Mouse (Mus musculus): ENCODE measurements around the gene Sult6b2. TPM values are rescaled to one million over a fixed set of nuclear protein-coding genes. Genes with fewer than 3 reads are reported as not detected.

Gene Sult6b2
- total RNA-seq, 2 experiments from 2014 or later = 0.22 to 0.27 TPM

DNA sequence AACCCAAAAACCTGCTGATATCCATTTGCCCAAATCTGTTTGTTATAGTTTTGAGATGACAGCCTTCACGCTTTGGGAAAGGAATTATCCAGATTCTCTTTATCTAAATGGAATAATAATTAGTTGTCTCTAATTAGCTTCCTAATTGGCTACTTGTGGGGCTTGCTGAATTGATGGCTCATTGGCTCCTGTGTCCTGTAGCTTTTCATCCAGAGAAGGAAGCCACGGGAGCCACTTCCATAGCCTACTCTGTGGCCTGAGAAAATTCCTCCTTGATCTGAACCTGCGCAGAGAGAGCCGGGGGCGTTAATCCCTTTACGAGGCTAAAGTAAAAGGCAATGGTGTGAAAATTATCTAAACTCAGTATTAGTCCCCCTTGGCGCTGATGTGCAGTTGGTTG, 23.0 kb downstream of the Sult6b2 start:
- DNase-seq (ENCODE audit: low spot score in 2 of 2) = no peak
- intact Hi-C loops (cut with DNase I) = loop anchor here (2.0 kb wide), 1 partner anchor 34 kb away; no protein-coding TSS in a partner anchor

DNA sequence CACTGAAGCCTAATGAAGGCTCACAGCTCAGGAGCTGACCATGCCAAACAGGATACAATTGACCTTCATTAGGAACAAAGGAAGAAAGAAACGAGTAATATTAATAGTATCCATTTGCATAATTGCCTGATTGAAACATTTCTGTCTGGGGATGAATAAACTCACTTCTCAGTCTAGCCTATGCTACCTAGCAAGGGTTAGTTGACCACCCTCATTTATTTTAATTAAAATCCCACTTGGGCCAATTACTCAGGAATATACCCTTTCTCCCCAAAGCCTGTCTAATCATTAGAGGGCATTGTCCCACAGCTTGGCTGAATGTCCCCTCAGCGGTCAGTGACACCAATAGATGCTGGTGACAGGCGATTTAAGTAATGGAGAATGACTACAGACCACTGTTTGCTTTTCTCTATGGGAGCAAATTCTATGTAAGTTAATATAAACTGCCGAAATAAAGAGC, 23.7 kb downstream of the Sult6b2 start:
- intact Hi-C loops (cut with DNase I) = loop anchor here (2.0 kb wide), 1 partner anchor 34 kb away; no protein-coding TSS in a partner anchor
- no peak for DNase-seq (ENCODE audit: low spot score in 2 of 2)

DNA sequence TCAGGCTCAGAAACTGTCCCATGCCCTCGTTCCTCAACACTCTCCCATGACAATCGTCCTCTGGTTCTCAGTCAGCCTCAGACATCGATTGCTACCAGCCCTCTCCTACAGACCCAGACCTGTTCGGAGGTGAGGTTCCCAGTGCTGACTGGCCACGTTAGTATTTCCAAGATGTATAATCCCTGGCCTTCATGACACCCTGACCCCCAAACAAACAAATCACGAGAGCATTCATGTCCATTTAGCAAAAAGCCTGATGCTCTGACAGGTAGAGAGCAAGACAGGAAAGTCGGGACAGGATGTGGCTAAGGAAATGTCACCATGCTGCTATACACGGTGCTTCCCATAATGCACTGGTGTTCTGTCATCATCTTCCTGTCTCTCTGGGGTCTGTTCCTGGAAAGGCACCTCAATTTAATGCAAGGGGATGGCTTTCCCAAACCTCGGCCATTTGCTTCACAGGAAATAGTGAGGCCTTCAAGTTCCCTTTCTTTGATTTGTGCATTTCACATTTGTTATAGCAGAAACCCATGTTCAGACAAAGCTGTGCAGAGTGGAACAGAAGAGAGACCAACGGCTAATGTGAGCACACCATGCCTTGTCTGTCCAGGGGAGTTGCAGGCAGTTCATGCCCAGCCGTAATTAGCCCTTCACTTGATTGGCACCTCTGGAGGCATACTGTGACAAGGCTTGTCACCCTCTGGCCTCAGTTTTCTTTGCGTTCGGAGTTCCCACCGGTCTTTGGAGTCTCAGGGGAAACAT, 24.3 kb downstream of the Sult6b2 start:
- no peak for DNase-seq (ENCODE audit: low spot score in 2 of 2)

DNA sequence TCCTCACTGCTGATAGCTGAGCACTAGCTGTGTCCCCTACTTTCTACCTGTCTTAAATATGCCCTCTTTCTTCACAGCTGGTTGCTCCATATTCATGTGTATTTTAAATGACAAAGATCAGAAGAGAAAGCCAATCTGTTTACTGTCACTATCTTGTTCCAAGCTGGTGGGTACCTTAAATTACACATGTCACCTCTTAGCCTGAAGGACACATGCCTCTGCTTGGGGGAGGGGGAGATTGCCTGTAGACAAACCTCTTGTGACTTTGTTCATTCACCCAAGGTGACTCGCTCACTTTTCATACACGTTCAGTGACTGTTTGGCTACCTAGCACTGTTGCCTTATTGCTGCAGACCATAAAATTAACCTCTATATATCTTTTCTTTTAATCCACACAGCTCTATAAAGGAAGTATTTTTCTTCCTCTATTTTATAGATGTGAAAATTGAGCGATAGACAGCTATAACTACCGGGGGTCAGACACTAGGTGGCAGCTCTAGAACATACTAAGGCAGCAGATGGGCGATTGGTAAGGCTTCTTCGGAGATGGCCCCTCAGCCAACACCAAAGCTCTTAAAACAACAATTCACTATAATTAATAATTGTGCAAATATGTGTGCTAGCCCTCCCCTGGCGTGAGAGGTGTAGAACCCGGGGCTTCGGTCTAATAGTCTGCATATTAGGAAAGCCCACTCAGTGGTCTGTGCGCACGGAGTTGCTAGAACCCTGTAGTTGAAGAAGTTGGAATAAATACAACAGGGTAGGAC, 25.1 kb downstream of the Sult6b2 start:
- intact Hi-C loops (cut with DNase I) = loop anchor here (1.0 to 5.0 kb wide), 2 partner anchors 185 to 243 kb away; partner anchors contain the start of gene St8sia1
- DNase-seq (ENCODE audit: low spot score in 2 of 2) = peak in 1 of 2 experiments; percentile 42

More for the DNA sequence above, 24.3 kb downstream of the Sult6b2 start:
- intact Hi-C loops (cut with DNase I) = loop anchor here (1.0 to 5.0 kb wide), 3 partner anchors 35 to 242 kb away; partner anchors contain the start of gene St8sia1

DNA sequence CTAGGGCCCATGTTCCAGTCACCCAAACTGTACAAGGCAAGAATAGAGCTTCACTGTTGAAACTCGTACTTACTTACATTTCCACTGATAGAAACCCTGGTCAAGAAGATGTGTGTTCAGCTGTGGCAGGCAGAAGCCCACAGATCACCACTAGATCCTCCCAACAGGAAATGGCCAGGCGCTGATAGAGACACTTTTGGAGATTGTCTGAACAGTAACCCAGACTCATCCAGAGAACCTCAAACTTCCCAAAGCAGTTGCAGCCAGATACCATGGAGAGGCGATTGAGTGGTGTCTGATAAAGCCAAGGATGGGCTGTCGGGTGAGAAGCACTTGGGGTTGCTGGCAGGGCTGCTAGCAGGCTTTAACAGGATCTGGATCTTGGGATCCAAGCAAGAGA, 27.4 kb downstream of the Sult6b2 start:
- intact Hi-C loops (cut with DNase I) = loop anchor here (5.0 kb wide), 1 partner anchor 245 kb away; no protein-coding TSS in a partner anchor
- no peak for DNase-seq (ENCODE audit: low spot score in 2 of 2)

DNA sequence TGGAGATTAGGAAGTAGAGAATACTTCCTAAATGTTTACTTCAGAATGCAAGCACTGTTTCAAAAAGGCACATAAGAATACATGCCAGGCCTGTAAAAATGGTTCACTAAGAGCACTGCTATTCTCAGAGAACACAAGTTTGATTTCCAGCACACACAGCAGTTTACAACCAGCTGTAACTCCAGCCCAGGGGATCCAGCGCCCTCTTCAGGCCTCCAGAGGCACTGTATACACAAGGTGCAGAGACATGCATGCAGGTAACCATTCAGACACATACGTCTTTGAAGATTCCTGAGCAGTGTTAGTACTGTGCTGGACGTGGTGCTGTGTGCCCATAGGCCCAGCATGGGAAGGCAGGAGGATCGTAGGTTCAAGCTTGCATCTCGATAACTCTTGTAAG, 30.7 kb downstream of the Sult6b2 start:
- intact Hi-C loops (cut with DNase I) = no loop called here
- DNase-seq (ENCODE audit: low spot score in 2 of 2) = no peak

DNA sequence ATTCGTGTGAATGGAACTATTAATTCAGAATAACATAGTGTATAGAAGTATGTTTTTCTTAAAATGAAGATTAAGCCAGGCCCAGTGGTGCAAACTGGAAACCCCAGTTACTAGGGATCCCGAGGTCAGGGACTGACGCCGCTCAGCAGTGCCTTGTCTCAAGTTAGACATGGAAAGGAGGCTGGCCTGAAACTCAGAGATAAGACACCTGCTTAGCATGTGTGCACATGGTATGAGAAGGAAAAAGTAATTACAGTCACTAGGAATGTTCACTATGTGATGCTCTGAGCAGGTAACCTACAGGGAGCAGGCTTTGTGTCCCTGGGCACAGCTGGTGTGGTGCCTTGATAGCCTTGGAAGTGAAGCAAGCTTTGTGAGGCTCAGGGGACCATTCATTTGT, 32.7 kb downstream of the Sult6b2 start:
- no peak for DNase-seq (ENCODE audit: low spot score in 2 of 2)
- intact Hi-C loops (cut with DNase I) = no loop called here

DNA sequence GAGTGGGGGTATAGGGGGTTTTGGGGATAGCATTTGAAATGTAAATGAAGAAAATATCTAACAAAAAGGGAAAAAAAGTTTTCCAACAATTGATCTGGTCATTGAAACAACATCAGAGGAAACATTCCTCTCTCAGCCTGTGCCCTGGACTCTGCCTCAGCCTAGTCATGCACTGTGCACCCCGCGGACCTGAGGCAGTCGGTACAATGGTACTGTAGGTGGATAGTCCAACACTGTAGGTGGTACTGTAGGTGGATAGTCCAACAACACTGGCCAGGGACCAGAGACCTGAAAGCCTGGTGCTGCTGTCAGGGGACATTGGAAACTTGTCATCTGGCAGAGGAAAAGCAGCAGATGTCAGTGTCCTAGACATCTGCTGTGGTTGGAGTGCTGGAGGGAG, 34.4 kb downstream of the Sult6b2 start:
- intact Hi-C loops (cut with DNase I) = no loop called here
- no peak for DNase-seq (ENCODE audit: low spot score in 2 of 2)

DNA sequence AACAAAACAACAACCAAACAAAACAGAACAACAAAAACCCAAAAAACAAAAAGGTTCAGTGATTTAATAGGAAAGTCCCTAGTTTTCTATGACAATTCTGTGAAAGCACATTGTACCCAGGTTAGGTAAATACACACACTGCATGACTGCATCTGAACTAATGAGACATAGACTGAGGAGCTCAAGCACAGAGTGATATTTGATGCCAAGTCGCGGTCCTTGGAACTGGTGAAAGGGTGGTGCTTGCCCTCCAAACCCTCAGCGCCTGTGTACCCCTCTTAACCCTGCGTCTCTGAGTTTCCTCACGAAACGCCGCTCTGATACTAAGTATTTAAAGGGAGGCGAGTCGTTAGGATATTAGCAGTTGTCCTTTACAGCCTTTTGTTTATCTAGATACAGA, 37.0 kb downstream of the Sult6b2 start:
- DNase-seq (ENCODE audit: low spot score in 2 of 2) = no peak
- intact Hi-C loops (cut with DNase I) = no loop called here

DNA sequence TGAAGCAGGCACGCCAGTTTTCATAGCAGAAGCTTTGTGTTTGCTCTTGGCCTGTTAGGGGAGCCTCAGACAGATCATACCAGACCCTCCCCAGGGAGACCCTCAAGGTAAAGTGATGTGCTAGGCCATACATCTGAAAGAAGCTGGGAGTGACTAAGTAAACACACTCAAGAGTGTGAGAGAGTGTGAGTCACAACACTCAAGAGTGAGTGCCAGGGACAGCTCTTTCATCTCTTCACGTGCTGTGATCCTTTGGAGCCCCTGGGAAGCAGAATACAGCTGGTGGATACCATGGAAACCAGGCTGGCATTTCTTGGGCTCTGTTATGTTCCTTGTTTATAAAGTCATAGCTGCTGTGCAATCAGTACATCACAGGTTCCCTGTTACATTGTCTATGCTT, 39.4 kb downstream of the Sult6b2 start:
- intact Hi-C loops (cut with DNase I) = no loop called here
- DNase-seq (ENCODE audit: low spot score in 2 of 2) = no peak

DNA sequence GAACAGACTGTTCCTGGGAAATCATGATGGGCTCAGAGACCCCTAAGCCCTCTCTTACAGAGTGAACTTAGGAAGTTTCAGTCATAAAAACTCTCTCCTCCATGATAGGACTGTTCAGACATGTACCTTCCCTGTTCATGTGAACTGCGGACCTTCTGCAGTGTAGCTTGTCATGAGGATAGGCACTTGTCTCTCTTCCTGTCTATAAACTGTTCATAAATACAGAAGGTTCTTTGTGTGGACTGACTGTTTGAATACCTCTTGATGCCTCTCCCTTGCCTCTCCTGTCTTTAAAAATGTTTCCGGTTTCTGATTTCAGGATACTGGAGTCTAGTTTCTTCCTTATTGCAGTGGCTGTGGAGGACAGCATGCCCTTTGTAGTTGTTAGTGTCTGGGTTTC, 44.7 kb downstream of the Sult6b2 start:
- intact Hi-C loops (cut with DNase I) = no loop called here
- DNase-seq (ENCODE audit: low spot score in 2 of 2) = no peak

DNA sequence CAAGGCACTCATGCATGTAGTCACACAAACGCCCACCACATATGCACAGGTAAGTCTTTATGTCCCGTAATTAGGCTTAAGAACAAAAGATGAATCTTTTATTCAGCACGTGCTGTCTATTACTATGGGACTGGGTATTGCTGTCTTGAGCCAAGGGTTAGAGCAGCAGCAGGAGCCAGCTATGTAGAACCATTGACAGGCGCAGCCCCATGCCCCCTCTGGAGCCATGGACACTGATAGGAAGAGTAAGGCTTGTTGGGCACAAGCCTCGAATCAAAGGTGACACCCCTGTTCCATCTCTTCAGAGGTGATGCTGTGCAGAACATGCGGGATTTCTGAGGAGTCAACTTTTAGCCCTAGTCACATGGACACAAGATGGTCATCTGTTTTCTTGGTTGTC, 45.7 kb downstream of the Sult6b2 start:
- no peak for DNase-seq (ENCODE audit: low spot score in 2 of 2)
- intact Hi-C loops (cut with DNase I) = no loop called here

DNA sequence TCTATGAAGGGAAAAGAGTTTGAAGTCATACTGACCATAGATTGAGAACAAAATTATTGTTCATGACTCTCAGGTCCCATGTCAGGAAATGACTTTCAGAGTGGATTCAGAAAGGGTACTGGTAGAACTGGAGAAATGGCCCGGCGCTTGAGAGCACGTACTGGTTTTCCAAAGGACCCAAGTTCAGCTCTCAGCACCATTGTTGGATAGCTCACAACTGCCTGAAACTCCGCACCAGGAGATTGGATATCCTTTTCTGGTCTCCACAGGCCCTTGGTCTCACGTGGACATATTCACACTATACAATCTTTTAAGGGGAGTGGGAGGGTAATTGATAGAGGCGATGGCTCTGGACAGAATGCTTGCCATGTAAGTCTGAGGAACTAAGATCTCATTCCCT, 46.3 kb downstream of the Sult6b2 start:
- intact Hi-C loops (cut with DNase I) = no loop called here
- no peak for DNase-seq (ENCODE audit: low spot score in 2 of 2)

DNA sequence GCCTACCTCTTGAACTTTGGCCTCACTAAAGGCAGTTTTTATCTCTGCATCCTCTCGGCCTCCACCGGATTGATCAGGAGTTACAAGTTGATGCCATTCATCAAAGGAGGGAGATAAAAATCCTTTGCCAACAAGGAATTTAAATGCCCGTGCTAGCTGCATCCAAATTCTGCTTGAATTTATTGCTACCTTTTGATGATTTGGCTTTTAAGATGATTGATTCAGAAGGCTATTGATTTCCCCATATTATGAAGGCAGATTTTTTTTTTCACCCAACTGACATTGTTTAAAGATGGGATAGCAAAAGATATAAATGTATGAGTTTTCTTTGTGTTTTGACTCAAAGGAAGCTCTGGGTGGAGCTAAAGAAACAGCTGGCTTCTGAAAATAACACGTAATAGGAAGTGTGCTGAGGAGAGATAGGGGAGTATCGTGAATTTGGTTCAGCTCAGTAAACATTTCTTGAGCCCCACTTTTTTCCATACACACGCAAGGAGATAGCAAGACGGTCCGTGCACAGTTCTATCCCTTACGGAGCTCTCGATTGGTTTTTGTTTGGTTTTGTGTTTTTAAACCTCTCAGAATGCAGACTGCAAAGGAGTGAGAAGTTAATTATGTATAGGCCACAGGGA, 46.9 kb downstream of the Sult6b2 start:
- intact Hi-C loops (cut with DNase I) = no loop called here
- DNase-seq (ENCODE audit: low spot score in 2 of 2) = no peak

DNA sequence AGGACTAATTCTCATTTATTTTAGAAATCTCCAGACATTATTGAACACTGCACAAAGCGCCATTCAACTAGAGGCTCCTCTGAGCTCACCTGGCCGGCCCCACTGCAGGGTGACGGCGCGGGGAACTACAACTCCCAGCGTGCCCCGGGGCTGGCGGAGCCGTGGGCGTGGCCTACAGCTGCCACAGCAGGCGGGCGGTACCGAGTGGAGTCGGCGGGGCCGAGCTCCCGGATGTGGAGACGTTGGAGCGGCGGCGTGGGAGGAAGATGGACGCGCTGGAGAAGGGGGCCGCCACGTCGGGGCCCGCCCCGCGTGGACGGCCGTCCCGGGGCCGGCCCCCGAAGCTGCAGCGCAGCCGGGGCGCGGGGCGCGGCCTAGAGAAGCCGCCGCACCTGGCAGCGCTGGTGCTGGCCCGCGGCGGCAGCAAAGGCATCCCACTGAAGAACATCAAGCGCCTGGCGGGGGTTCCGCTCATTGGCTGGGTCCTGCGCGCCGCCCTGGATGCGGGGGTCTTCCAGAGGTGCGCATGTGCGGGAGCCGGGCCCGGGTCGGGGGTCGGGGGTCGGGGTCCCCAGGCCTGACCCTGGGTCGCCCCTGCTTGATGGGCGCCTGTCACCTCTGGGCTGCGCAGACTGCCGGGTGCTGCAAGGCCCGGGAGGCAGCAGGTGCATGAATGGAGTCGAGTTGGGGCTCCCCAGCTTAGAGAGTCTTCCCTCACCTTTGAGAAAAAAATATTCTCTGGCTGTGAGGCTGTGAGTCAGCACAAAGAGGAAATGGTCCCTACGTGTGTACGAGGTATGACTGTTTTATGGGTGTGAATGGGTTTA, 47.6 kb downstream of the Sult6b2 start, which contains the start of gene Cmas:
Cmas (plus strand) TSS at position 180 of the 827 bp plus-strand sequence.
- intact Hi-C loops (cut with DNase I) = no loop called here

DNA sequence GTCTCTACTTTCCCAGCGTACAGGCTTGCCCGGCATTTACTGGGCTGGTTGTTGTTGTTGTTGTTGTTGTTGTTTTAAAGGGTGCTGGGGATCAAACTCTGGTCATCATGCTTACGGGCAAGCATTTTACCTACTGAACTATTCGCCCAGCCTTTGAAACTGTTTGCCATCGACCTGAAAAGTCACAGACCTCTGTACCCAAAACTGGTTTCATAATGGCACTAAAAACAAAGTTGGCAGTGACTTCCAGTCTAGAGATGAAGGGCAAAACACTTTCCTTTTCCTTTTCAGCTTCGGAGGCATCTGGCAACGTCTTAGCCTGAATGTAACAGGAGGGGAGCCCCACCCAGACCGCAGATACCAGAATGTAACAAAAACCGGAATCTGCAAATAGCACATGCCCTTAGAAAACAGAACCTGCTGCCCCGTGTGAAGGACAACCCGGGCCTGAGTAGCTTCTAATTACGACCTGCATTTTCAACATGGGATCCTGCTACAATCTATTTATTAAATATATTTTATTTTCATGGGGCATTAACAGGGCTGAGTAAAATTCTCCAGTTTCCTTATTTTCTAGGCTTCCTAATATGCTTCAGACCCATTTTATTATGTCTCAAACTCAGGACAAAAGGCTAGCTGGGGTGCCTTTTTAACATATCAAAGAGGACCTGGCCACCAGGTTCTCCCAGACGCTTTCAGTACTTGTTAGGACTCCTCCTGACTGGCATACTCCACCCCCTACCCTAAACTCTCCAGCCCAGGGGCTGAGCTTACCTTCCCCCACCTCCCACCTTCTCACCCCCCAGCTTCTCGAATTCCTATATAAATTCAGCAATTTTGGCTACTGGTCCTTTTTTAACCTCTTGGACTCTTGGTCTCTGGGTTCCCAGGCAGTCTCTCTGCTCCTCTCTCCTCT, 51.7 kb downstream of the Sult6b2 start:
- no peak for DNase-seq (ENCODE audit: low spot score in 2 of 2)
- intact Hi-C loops (cut with DNase I) = no loop called here

More for the DNA sequence above, 47.6 kb downstream of the Sult6b2 start, which contains the start of gene Cmas:
- peak; percentile 91 for DNase-seq (ENCODE audit: low spot score in 2 of 2)

DNA sequence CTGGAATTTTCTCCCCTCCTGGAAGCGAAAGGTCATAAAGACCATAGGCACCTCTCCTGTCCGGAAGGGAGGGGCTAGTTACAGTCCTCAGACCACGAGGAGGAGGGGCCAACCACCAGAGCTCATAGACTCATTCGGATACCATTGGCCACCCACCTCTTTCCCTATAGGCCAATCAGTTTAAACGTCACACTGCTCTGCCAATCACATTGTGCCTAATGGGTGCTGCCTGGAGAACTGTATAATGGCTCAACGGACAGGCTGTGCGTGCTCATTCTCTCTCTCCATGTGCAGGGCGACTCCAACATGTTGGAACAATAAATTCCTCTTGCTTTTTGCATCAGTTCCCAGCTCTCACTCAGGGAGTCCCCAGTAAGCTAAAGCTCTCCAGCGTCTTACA, 52.9 kb downstream of the Sult6b2 start:
- no peak for DNase-seq (ENCODE audit: low spot score in 2 of 2)
- intact Hi-C loops (cut with DNase I) = no loop called here

DNA sequence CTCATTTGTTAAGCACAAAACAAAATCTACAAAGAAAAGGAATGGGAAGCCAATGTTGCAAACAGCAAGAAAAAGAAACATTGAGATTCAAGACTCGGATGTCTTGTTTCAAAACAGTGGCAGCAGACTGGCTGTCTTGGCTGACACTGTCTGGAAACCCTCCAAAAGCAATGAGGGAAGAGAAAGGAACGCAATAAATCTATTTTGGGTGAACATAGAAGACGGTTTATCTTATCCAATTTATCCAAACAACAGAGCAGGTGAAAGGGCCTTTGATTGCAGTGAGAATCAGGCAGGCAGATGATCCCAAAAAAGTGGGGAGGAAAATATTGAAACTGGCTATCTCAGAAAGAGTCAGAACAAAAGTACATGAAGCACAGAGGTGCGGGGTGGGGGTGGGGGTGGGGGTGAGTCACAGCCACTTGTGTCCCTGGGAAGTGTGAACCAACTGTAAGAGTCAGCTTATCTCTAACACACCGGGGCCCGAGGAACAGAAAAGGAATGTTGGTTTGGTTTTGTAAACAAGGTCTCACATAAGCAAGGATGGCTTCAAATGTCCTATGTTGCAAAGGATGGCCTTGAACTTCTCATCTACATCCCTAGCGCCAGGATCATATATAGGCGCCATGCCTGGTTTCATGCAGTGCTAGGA, 56.1 kb downstream of the Sult6b2 start:
- intact Hi-C loops (cut with DNase I) = loop anchor here (10.0 kb wide), 1 partner anchor 363 kb away; the partner anchor contains the start of genes Golt1b and Recql
- no peak for DNase-seq (ENCODE audit: low spot score in 2 of 2)

All from left cerebral cortex, postnatal 36 days (tissue).